In the genomic region with DNA sequence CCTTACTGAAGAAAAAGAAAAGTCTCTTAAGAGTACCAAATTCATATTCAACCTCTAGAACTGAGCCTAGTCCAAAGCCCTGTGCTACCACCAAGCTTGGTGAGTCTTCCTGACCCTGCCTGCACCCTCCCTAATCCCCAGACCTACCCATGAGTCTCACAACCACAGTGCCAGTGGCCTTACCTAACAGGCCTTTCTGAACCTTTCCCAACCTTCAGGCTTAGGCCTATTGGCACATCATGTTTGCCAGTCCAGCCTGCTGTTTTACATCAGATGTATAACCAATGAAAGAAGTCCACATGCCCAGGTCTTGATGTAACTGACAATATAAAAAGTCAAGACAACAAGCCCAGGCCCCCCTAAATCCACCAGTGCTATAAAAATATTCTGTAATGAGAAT, we compare ENCODE assay signal across 38 mouse cellular contexts. TPM values are rescaled to one million over a fixed set of nuclear protein-coding genes. Genes with fewer than 3 reads are reported as not detected.
"Had no signal": no experiment of that assay in that cellular context is flagged by ENCODE, and none has a peak within 500 bp of the region (broad histone marks: within the 10 kb centered on the region; RNA-seq: fewer than 3 reads in every experiment).

No protein-coding gene starts in this region.

- H3K4me3 ChIP-seq: embryonic facial prominence, embryonic 10.5 days; embryonic facial prominence, embryonic 12.5 days; embryonic facial prominence, embryonic 13.5 days; embryonic facial prominence, embryonic 15.5 days; erythroblast, embryonic 14.5 days; forebrain, embryonic 10.5 days; forebrain, embryonic 12.5 days; forebrain, embryonic 13.5 days; forebrain, embryonic 15.5 days; gastrocnemius, adult 2 months; heart, adult 2 months had no signal

- H3K9me3 ChIP-seq: embryonic facial prominence, embryonic 10.5 days; embryonic facial prominence, embryonic 12.5 days; embryonic facial prominence, embryonic 13.5 days; embryonic facial prominence, embryonic 15.5 days; forebrain, embryonic 10.5 days; forebrain, embryonic 12.5 days; forebrain, embryonic 13.5 days; forebrain, embryonic 15.5 days had no signal

- H3K4me1 ChIP-seq: embryonic facial prominence, embryonic 10.5 days; embryonic facial prominence, embryonic 12.5 days; embryonic facial prominence, embryonic 13.5 days; embryonic facial prominence, embryonic 15.5 days; forebrain, embryonic 12.5 days; forebrain, embryonic 13.5 days; forebrain, embryonic 15.5 days had no signal

- ATAC-seq: forebrain, embryonic 13.5 days; forebrain, embryonic 14.5 days; forebrain, embryonic 15.5 days; forebrain, embryonic 16.5 days; forebrain, postnatal 0 days had no signal

- H3K36me3 ChIP-seq: embryonic facial prominence, embryonic 10.5 days; embryonic facial prominence, embryonic 12.5 days; embryonic facial prominence, embryonic 13.5 days; embryonic facial prominence, embryonic 15.5 days; forebrain, embryonic 10.5 days; forebrain, embryonic 12.5 days; forebrain, embryonic 15.5 days had no signal

- DNase-seq: cerebellum, adult 2 months; cerebellum, adult 8-10 months; cerebellum, adult 9-10 months; cerebellum, adult 9-11 months; cerebellum, postnatal 10 days; cerebellum, postnatal 14 days; cerebellum, postnatal 25 days; cerebellum, postnatal 36 days; embryo, embryonic 11 days; forebrain, postnatal 0 days; gastrocnemius, adult 2 months; gastrocnemius, postnatal 10 days; gastrocnemius, postnatal 14 days; gastrocnemius, postnatal 25 days; gastrocnemius, postnatal 36 days; heart, adult 11 months; heart, adult 18-20 months; heart, adult 2 months had no signal

- H3K9ac ChIP-seq: embryonic facial prominence, embryonic 12.5 days; embryonic facial prominence, embryonic 13.5 days; embryonic facial prominence, embryonic 15.5 days; forebrain, embryonic 12.5 days; forebrain, embryonic 13.5 days; forebrain, embryonic 15.5 days; forebrain, postnatal 0 days had no signal

- H3K27ac ChIP-seq: embryonic facial prominence, embryonic 10.5 days; embryonic facial prominence, embryonic 12.5 days; embryonic facial prominence, embryonic 13.5 days; embryonic facial prominence, embryonic 15.5 days; forebrain, embryonic 10.5 days; forebrain, embryonic 12.5 days; forebrain, embryonic 13.5 days; forebrain, embryonic 15.5 days; gastrocnemius, adult 2 months; heart, adult 2 months had no signal

- H3K27me3 ChIP-seq: embryonic facial prominence, embryonic 12.5 days; embryonic facial prominence, embryonic 13.5 days; embryonic facial prominence, embryonic 15.5 days; forebrain, embryonic 12.5 days; forebrain, embryonic 13.5 days; forebrain, embryonic 15.5 days had no signal

- H3K4me2 ChIP-seq: embryonic facial prominence, embryonic 12.5 days; embryonic facial prominence, embryonic 13.5 days; embryonic facial prominence, embryonic 15.5 days; forebrain, embryonic 12.5 days; forebrain, embryonic 13.5 days; forebrain, embryonic 15.5 days had no signal

RNA-seq across cellular contexts. Expression of gene Perp, which starts 19.7 kb away (rescaled TPM):
- polyA plus RNA-seq: erythroblast, embryonic 14.5 days had no signal

RNA-seq across cellular contexts. Expression of gene Gm4922, which starts 38.5 kb away (rescaled TPM):
- total RNA-seq: common myeloid progenitor, adult 5-6 weeks; forebrain, postnatal 0 days; gastrocnemius, adult 18-20 months; gastrocnemius, adult 2 months; gastrocnemius, adult 8-10 months; gastrocnemius, postnatal 10 days; gastrocnemius, postnatal 14 days; gastrocnemius, postnatal 25 days; gastrocnemius, postnatal 36 days; gastrocnemius, postnatal 4 days; heart, adult 18-20 months; heart, adult 2 months had no signal
- polyA plus RNA-seq: cerebellum, adult 2 months; cortical plate, adult 2 months; embryonic facial prominence, embryonic 10.5 days; embryonic facial prominence, embryonic 11.5 days; embryonic facial prominence, embryonic 12.5 days; embryonic facial prominence, embryonic 13.5 days; embryonic facial prominence, embryonic 14.5 days; embryonic facial prominence, embryonic 15.5 days; erythroblast, embryonic 14.5 days; forebrain, embryonic 10.5 days; forebrain, embryonic 13.5 days; forebrain, embryonic 14.5 days; frontal cortex, adult 2 months; gonadal fat pad, adult 2 months had no signal
